Mouse (Mus musculus): ENCODE results near the gene Veph1.

Gene Veph1

GRCm38 (mm10) chr3:66091746-66092145 lies 204.9 kb downstream of the Veph1 start:
- DNase-seq: no peak

GRCm38 (mm10) chr3:66087608-66088007 lies 209.0 kb downstream of the Veph1 start:
- no peak for DNase-seq

DNA sequence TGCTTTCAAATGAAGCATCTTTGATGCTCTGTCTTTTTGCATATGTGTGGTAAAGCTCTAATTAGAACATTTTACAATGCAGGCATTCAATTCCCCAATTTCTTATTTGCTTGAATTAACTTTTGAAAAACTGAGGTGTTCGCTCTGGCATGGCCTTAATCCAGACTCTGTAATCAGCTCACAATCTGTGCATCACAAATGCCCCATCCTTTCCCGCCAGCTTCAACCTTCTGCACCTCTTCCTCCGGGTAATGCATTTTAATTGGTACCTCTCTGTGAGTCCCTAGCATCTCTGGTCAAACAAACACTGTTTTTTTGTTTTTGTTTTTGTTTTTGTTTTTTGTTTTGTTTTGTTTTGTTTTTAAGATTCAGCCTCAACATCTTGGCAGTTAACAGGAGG lies 212.8 kb downstream of the Veph1 start:
- DNase-seq: no peak

- no peak for DNase-seq
These were observed 213.2 kb downstream of the Veph1 start for GRCm38 (mm10) chr3:66083407-66083806.

DNA sequence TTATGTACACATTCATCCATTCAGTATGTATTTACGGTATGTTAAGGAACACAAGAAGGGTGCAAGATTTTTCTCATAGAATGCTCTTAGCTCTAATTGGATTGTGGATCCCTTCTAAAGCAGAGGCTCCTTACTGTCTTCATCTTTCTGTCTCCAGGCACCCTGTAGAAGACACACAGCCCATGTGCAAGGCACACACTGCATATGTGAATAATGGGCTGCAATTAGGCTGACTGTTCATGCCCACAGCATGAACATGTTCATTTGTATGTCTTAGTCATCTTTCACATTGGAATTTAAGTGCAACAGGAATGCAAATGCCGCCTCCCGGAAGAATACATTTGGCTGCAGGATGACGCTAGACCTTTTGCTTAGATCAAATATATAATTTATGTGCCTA lies 213.7 kb downstream of the Veph1 start:
- no peak for DNase-seq

DNA sequence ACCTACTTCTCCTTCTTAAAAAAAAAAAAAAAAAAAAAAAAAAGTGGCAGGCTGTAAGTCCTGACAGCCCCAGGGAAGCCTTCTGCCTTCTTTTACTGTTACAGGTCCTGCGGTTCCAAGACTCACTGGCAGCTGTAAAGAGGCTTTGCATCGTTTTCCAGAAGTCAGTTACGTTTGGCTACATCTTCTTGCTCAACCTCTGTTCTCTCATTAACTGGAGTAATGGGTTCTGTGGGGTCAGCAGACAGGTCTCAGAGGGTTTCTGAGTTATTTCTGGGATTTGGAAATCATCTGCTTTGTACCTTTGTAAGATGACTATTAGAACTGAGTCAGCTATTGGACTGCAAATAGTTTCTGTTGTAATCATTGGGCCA lies 215.3 kb downstream of the Veph1 start:
- DNase-seq: no peak

- no peak for DNase-seq
These were observed 215.8 kb downstream of the Veph1 start for GRCm38 (mm10) chr3:66080631-66081362.

DNA sequence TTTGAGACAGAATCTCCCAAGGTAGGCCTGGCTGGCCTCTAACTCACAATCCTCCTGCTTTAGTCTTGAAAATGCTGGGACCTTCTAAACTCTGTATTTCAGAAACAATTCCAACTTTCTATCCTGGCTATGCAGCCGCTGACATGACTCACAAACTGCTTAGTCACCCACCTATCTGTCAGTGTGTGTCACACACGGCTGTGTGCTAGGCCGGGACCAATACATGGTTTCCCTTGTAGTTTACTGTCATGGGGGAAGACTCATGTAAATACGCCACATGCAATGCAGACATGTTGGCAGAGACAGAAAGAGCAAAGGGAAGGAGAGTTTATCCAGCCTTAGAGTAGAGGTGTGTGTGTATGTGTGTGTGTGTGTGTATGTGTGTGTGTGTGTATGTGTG lies 216.8 kb downstream of the Veph1 start:
- DNase-seq: no peak

DNA sequence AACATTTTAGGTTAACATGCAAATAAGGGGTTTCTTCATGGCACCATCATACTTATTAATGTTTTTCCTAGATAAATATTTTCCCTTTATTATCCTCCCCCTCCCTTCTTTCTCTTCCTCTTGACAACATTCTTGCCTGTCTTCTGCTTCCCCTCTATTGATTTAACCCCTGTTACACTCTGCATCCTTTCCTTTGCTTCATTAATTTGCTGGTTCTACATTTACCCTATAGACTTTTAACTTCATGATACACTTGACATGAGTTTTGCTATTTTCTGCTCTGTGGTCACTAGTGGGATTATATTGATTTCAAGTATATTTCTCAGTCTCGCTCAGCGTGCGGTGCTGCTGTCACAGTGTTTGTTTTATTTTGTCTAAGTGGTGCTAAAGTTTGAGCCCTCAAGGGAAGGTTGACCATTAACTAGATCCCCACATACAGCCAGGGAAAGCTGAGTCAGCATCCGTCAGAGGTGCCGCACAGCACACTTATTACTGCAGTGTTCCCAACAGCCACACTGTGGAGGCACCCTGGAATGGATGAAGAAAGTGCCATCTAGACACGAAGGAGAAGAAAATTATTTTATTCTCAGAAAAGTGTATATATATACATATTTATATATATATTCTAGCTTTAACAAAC lies 217.6 kb downstream of the Veph1 start:
- DNase-seq: no peak

- DNase-seq: peak; percentile 4 to 8
These were observed 218.5 kb downstream of the Veph1 start for GRCm38 (mm10) chr3:66078026-66078721.

- DNase-seq: no peak
These were observed 226.4 kb downstream of the Veph1 start for GRCm38 (mm10) chr3:66070274-66070673.

- DNase-seq: peak in 1 of 2 experiments; percentile 2
These were observed 232.8 kb downstream of the Veph1 start for GRCm38 (mm10) chr3:66063881-66064280.

DNA sequence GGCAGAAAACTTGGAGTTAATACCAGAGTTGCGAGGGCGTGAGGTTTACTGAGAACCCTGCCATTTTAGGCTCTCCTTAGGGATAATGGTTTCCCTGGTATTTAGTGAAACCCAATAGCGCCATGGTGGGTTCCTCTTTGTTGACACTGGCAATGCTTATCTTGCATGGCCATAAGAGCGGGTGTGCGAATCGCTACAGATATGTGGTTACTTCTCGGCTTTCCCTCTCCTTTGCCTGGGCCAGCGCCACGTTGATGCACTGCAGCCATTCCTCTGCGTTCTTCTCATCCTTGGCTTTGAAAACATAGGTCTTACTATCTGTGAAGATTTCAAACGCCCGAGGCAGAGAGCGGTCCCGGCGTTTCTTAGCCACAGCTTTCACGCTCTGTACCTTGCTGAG lies 239.7 kb downstream of the Veph1 start:
- DNase-seq: no peak

- no peak for DNase-seq
These were observed 241.0 kb downstream of the Veph1 start for GRCm38 (mm10) chr3:66055652-66056051.

DNA sequence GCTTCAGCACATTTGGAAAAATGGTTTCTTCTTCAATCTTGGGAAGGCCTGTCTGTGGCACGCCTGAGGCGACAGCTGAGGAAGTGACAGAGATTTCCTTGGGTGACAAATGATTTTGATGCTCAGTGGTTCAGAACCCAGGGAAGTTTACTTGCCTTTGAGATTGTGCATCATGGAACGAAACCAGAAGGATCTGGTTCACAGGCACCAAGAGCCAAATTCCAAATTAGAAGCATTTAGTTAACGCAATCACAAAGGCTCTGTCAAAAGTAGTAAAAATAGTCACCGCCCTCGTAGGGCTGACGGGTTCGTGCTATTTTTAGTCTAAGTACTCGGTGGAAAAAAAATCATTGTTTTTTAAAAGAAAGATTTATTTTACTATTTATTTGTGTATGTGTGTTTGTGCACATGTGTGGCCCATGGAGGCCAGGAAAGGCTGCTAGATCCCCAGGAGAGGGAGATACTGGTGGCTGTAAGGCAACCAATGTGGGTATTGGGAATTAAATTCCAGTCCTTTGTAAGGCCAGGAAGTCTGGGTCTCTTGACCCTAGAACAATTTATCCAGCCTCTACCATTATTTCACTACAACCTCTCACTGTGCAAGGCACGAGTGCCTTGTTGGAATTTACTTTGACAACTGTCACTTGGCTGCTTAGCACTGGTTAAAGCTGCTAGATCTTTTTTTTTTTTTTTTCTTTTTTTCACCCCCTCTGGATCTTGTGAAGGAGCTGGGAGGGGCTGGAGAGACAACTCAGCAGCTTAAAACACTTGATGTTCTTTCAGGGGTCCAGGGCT lies 246.3 kb downstream of the Veph1 start:
- no peak for DNase-seq

GRCm38 (mm10) chr3:66040857-66041494 lies 255.7 kb downstream of the Veph1 start:
- no peak for DNase-seq

DNA sequence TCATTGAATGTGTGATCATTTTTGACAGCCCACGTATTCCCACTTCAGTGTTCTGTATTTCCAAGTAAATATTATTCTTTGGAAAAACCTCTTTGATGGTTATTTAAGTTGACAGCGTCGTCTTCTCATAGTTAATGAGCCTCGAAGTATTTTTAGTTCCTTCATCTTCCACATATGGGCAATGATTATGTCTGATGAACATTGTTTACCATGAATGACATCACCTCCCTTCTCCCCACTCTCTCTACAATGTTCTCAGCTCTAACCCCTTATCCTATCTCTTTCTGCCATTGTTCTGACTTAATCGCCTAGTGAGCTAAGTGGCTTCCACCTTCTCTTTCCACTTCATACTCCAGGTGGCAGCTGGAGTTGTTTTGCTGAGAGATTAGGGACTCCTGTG lies 261.4 kb downstream of the Veph1 start:
- DNase-seq: no peak

- no peak for DNase-seq
These were observed 263.3 kb downstream of the Veph1 start for GRCm38 (mm10) chr3:66033346-66033745.

DNA sequence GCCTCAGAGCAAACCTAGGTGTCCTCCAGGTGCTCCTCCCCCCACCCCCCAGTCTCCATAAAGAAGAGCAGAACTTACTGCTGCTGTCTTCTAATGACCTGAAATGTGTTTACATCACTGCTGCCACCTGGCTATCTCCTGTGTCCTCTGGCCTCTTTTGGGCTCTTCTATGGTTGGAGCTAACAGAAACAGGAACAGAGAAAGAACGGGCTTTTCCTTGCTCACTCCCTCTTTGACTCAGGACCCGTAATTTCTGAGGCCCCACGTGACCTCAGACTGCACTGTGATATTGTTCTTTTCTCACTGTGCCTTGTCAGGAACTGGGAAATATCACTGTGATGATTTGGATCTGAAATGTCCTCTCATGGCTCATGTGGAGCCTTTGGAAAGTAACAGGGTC lies 271.2 kb downstream of the Veph1 start:
- no peak for DNase-seq

DNA sequence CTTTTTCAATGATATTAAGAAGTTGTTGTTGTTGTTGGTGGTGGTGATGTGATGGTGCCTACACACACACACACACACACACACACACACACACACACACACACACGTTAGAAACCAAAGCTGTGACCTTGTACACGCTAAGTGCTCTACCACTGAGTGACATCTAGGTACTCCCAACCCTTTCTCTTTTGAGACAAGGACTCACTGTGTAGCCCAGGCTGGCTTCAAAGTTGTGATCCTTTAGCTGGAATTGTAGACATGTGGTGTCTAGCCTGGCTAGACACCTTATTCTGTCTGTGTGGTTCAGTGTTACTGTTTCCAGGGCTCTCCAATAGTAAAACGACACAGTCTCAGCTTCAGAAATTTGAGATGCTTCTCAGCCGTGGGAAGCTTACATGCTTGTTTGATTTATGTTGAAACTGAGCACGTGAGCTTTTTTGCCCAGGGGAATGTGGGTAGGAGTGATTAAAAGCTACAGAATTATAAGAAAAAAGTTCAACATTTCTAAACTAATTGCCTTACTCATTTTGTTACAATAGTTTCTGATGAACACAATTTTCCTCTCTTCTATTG lies 272.3 kb downstream of the Veph1 start:
- no peak for DNase-seq

GRCm38 (mm10) chr3:66019171-66019570 lies 277.5 kb downstream of the Veph1 start:
- DNase-seq: no peak

- no peak for DNase-seq
These were observed 288.8 kb downstream of the Veph1 start for GRCm38 (mm10) chr3:66007632-66008401.
